ENCODE assay signal across 10 mouse cellular contexts in the genomic region with DNA sequence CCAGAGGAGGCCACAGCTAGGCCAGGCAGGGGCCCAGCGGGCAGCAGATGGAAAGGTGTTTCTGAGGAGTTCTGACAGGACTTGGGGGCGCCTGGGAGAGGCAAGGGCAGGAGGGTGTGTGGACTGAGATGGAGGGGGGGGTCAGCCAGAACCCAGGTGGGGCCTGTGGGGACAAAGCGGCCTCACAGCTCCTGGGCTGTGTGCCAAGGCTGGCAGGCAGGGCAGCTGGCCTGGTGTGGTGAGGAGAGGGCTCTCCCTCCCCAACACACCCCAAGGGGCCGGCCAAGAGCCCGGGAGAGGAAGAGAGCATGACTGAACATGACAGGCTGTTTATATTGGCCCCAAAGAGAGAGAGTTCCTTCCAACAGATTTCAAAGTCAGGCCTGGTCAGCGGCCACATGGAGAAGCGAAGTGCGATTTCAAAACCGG. TPM values are rescaled to one million over a fixed set of nuclear protein-coding genes. Genes with fewer than 3 reads are reported as not detected.
A peak's percentile ranks its signal among the peaks of the same experiment; 100 is the strongest.
DNase-seq lines count a peak whose midpoint lies in the region; ATAC-seq and TF ChIP-seq lines count a peak whose summit lies in the region.
"Had no signal": no experiment of that assay in that cellular context is flagged by ENCODE, and none has a peak within 500 bp of the region (broad histone marks: within the 10 kb centered on the region; RNA-seq: fewer than 3 reads in every experiment).

No protein-coding gene starts in this region.

- no peaks in the 10 kb centered on the region for H3K36me3 ChIP-seq in neural tube, embryonic 12.5 days
- no peaks in the 10 kb centered on the region for H3K36me3 ChIP-seq in forebrain, embryonic 12.5 days (replicated peaks)
- H3K36me3 ChIP-seq in heart, postnatal 0 days (replicated peaks; ENCODE audit: control insufficient read depth, insufficient read depth, low read length) = no peaks in the 10 kb centered on the region
- H3K36me3 ChIP-seq in liver, embryonic 11.5 days (ENCODE audit: control insufficient read depth, insufficient read depth, low read length) = no peaks in the 10 kb centered on the region

- ATAC-seq in neural tube, embryonic 12.5 days (ENCODE audit: low FRiP score, low read depth) = peak; percentile 68
- peak; percentile 63 for ATAC-seq in forebrain, embryonic 12.5 days (ENCODE audit: low FRiP score)
- ATAC-seq in heart, postnatal 0 days (ENCODE audit: insufficient read depth, low read depth) = peak; percentile 87
- no peak for ATAC-seq in liver, embryonic 11.5 days (replicated peaks; ENCODE audit: low FRiP score)
- ATAC-seq in CD4-positive, CD25-positive, alpha-beta regulatory T cell, adult 4 months = no peak

- TF ChIP-seq EP300 in heart, postnatal 0 days (IDR thresholded peaks at IDR 0.05; ENCODE audit: low read depth) = peak; percentile 55; the same call in 1 of the 2 replicates

- no peak overlapping the region for H3K4me3 ChIP-seq in neural tube, embryonic 12.5 days
- H3K4me3 ChIP-seq in forebrain, embryonic 12.5 days (replicated peaks) = no peak overlapping the region
- no peak overlapping the region for H3K4me3 ChIP-seq in heart, postnatal 0 days (ENCODE audit: low read depth, low read length)
- H3K4me3 ChIP-seq in liver, embryonic 11.5 days (ENCODE audit: low read depth, low read length) = no peak overlapping the region

- no peak overlapping the region for H3K27ac ChIP-seq in neural tube, embryonic 12.5 days
- H3K27ac ChIP-seq in forebrain, embryonic 12.5 days = peak overlapping the region; percentile 27
- peak overlapping the region; percentile 60 for H3K27ac ChIP-seq in heart, postnatal 0 days (ENCODE audit: low read depth)
- peak overlapping the region; percentile 41; the same call in 1 of the 2 replicates for H3K27ac ChIP-seq in liver, embryonic 11.5 days (ENCODE audit: low read depth, low read length)
- H3K27ac ChIP-seq: liver, embryonic 14.5 days had no signal

- TF ChIP-seq CTCF in heart, postnatal 0 days (IDR thresholded peaks at IDR 0.05; ENCODE audit: low read depth) = no peak

- H3K4me1 ChIP-seq in neural tube, embryonic 12.5 days = peaks cover 17% of the 10 kb centered on the region
- peaks cover 29% of the 10 kb centered on the region for H3K4me1 ChIP-seq in forebrain, embryonic 12.5 days
- H3K4me1 ChIP-seq in heart, postnatal 0 days (ENCODE audit: control insufficient read depth, insufficient read depth) = peaks cover 28% of the 10 kb centered on the region
- no peaks in the 10 kb centered on the region; the same call in 1 of the 2 replicates for H3K4me1 ChIP-seq in liver, embryonic 11.5 days (replicated peaks; ENCODE audit: control insufficient read depth, insufficient read depth, low read length)

- H3K4me2 ChIP-seq in neural tube, embryonic 12.5 days (replicated peaks) = no peak overlapping the region
- no peak overlapping the region for H3K4me2 ChIP-seq in forebrain, embryonic 12.5 days
- no peak overlapping the region for H3K4me2 ChIP-seq in heart, postnatal 0 days (ENCODE audit: low read depth, low read length)
- no peak overlapping the region for H3K4me2 ChIP-seq in liver, embryonic 11.5 days

- no peaks in the 10 kb centered on the region for H3K9me3 ChIP-seq in neural tube, embryonic 12.5 days
- H3K9me3 ChIP-seq in forebrain, embryonic 12.5 days = no peaks in the 10 kb centered on the region
- no peaks in the 10 kb centered on the region for H3K9me3 ChIP-seq in heart, postnatal 0 days (replicated peaks; ENCODE audit: control insufficient read depth, low read length)
- no peaks in the 10 kb centered on the region for H3K9me3 ChIP-seq in liver, embryonic 11.5 days (ENCODE audit: control insufficient read depth, low read length)

- H3K9ac ChIP-seq in neural tube, embryonic 12.5 days = no peak overlapping the region
- H3K9ac ChIP-seq in forebrain, embryonic 12.5 days = no peak overlapping the region
- no peak overlapping the region for H3K9ac ChIP-seq in heart, postnatal 0 days (replicated peaks; ENCODE audit: low read depth, low read length)
- H3K9ac ChIP-seq in liver, embryonic 11.5 days (ENCODE audit: low read depth, low read length) = no peak overlapping the region
- H3K9ac ChIP-seq: liver, embryonic 14.5 days had no signal

- 50% methylated on average over 9 of the region's 9 CpGs for WGBS in neural tube, embryonic 12.5 days
- 62% methylated on average over 9 of the region's 9 CpGs for WGBS in forebrain, embryonic 12.5 days
- 7% methylated on average over 8 of the region's 9 CpGs for WGBS in heart, postnatal 0 days
- 43% methylated on average over 9 of the region's 9 CpGs for WGBS in liver, embryonic 11.5 days

- no peaks in the 10 kb centered on the region for H3K27me3 ChIP-seq in neural tube, embryonic 12.5 days (replicated peaks)
- H3K27me3 ChIP-seq in forebrain, embryonic 12.5 days = no peaks in the 10 kb centered on the region
- H3K27me3 ChIP-seq in heart, postnatal 0 days (ENCODE audit: control insufficient read depth, insufficient read depth, low read length) = 0 out of 2 replicates have a peak, but pooled peaks cover 4% of the 10 kb centered on the region
- no peaks in the 10 kb centered on the region for H3K27me3 ChIP-seq in liver, embryonic 11.5 days (replicated peaks; ENCODE audit: control insufficient read depth, insufficient read depth, low read length)

- no peak for DNase-seq in neural tube, embryonic 10.5 days (ENCODE audit: extremely low spot score, low spot score)
- DNase-seq in heart, postnatal 0 days (ENCODE audit: low spot score) = peak; percentile 81
- peak; percentile 84 for DNase-seq in kidney, postnatal 10 days
- peak; percentile 33 for DNase-seq in liver, embryonic 11.5 days (ENCODE audit: low spot score)
- peak; percentile 51 for DNase-seq in retina, embryonic 14.5 days (ENCODE audit: low spot score)

RNA-seq across cellular contexts. Expression of a gene that starts 25.4 kb away (rescaled TPM):
- polyA plus RNA-seq in neural tube, embryonic 12.5 days (2016; fragmentation: Nextera tagmentation; extraction: Ambion mirVana) = 10.4 and 12.4 TPM in 2 replicates
- polyA plus RNA-seq in forebrain, embryonic 12.5 days (2016; fragmentation: Nextera tagmentation; extraction: Ambion mirVana) = 4.3 and 5.3 TPM in 2 replicates
- total RNA-seq in heart, postnatal 0 days (2014; rRNA removed; ENCODE audit: low replicate concordance) = 7.1 and 43.7 TPM in 2 replicates
- polyA plus RNA-seq in heart, postnatal 0 days (2015; fragmentation: Nextera tagmentation; extraction: Ambion mirVana) = 3.0 and 3.9 TPM in 2 replicates
- polyA plus RNA-seq in liver, embryonic 11.5 days (2014; fragmentation: Nextera tagmentation; extraction: Ambion mirVana) = 0.61 and 2.3 TPM in 2 replicates
- polyA plus RNA-seq in CD4-positive, CD25-positive, alpha-beta regulatory T cell, adult 4 months (2017; shearing (Covaris generic)) = under 1 TPM in 1 of 2 experiments, not detected in 1; 0.13 TPM

RNA-seq across cellular contexts. Expression of a gene that starts 41.7 kb away (rescaled TPM):
- polyA plus RNA-seq in neural tube, embryonic 12.5 days (2016; fragmentation: Nextera tagmentation; extraction: Ambion mirVana) = 0.15 and 0.19 TPM in 2 replicates
- 0.10 and 0.14 TPM in 2 replicates for polyA plus RNA-seq in forebrain, embryonic 12.5 days (2016; fragmentation: Nextera tagmentation; extraction: Ambion mirVana)
- 0.08 TPM in 2 replicates for total RNA-seq in heart, postnatal 0 days (2014; rRNA removed; ENCODE audit: low replicate concordance)
- polyA plus RNA-seq in heart, postnatal 0 days (2015; fragmentation: Nextera tagmentation; extraction: Ambion mirVana) = 0.34 and 0.48 TPM in 2 replicates
- polyA plus RNA-seq in liver, embryonic 11.5 days (2014; fragmentation: Nextera tagmentation; extraction: Ambion mirVana) = 0.09 and 0.16 TPM in 2 replicates
- polyA plus RNA-seq in CD4-positive, CD25-positive, alpha-beta regulatory T cell, adult 4 months (2017; shearing (Covaris generic)) = not detected
- total RNA-seq: MEL had no signal

RNA-seq across cellular contexts. Expression of a gene that starts 49.5 kb away (rescaled TPM):
- polyA plus RNA-seq in neural tube, embryonic 12.5 days (2016; fragmentation: Nextera tagmentation; extraction: Ambion mirVana) = 0.09 and 0.29 TPM in 2 replicates
- polyA plus RNA-seq in forebrain, embryonic 12.5 days (2016; fragmentation: Nextera tagmentation; extraction: Ambion mirVana) = 0.13 and 0.27 TPM in 2 replicates
- total RNA-seq in heart, postnatal 0 days (2014; rRNA removed; ENCODE audit: low replicate concordance) = 0.76 TPM in 1 of 2 replicates, not detected in the other
- polyA plus RNA-seq in heart, postnatal 0 days (2015; fragmentation: Nextera tagmentation; extraction: Ambion mirVana) = 0.07 and 0.29 TPM in 2 replicates
- polyA plus RNA-seq in liver, embryonic 11.5 days (2014; fragmentation: Nextera tagmentation; extraction: Ambion mirVana) = 0.07 TPM in 1 of 2 replicates, not detected in the other
- not detected for polyA plus RNA-seq in CD4-positive, CD25-positive, alpha-beta regulatory T cell, adult 4 months (2017; shearing (Covaris generic))
- total RNA-seq: MEL had no signal

Comparison
In these comparisons a context has a peak if more than half of its experiments do, and no peak if none do; other contexts are left out.
1. ATAC-seq: peak in neural tube, embryonic 12.5 days (single experiment), forebrain, embryonic 12.5 days (single experiment) and heart, postnatal 0 days (single experiment); none in liver, embryonic 11.5 days (single experiment) and CD4-positive, CD25-positive, alpha-beta regulatory T cell, adult 4 months (single experiment).